Mouse (Mus musculus): Measurements from ENCODE around the gene Bcl2l1.
A peak's percentile ranks its signal among the peaks of the same experiment; 100 is the strongest.

- TF ChIP-seq POLR2A (IDR thresholded peaks at IDR 0.05; ENCODE audit: insufficient read depth, low read depth, low read length) (peak; percentile 53), EP300 (IDR thresholded peaks at IDR 0.05; ENCODE audit: insufficient read depth, low read depth, low read length) (no peak), CTCF (IDR thresholded peaks at IDR 0.05) (no peak)
These were observed 77.4 kb downstream of the Bcl2l1 start, which contains the start of gene Cox4i2 for GRCm38 (mm10) chr2:152753944-152754711.
